ENCODE assay signal across 14 mouse cellular contexts in the genomic region with DNA sequence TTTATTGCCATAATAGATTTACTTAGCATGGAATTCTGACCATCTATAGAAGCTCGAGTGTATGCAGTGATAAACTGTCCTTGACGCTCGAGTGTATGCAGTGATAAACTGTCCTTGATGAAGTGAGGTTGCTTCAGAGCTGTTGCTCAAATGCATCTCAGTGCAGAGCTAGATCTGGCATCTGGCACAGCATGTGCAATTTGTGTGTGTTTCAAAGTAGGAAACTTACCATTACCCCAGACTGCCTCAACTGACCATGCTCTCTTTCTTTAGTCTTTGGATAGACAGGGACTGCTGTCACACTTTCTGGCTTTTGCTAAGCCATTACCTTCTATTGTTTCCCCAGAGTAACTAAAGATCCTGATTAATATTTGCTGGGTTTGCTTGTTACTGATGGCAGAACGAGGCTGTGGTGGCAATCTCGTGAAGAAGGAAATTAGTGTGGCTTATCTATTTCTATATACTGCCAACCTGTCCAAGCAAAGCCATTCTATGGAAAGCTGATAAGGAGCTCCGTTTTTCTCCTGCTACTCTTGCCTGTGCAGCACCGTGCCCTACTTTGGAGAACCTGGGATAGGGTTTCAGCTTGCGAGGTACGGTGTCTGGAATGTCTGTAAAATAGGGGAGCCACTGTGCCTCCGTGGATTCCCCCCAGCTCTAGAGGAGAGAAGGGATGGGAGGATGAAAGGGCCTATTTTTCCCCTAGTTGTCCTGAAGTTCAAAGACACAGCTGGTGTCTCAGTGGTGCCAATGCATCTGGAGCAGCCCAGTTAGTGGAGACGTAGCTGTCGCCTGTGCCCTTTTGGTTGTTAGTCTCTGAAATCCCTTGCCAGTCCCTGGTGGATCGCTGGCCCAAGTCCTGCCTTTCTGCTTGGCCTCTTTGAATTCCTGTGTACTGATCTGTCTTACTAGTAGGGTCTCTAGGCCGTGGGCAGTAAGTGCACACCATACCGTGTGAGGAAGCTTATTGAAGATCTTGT. TPM values are rescaled to one million over a fixed set of nuclear protein-coding genes. Genes with fewer than 3 reads are reported as not detected.
DNase-seq lines count a peak whose midpoint lies in the region; ATAC-seq and TF ChIP-seq lines count a peak whose summit lies in the region.
"Had no signal": no experiment of that assay in that cellular context is flagged by ENCODE, and none has a peak within 500 bp of the region (broad histone marks: within the 10 kb centered on the region; RNA-seq: fewer than 3 reads in every experiment).

No protein-coding gene starts in this region.

- no peak for ATAC-seq in hindbrain, postnatal 0 days
- ATAC-seq in hindbrain, embryonic 11.5 days (ENCODE audit: low FRiP score), result no peak
- no peak for ATAC-seq in lung, embryonic 14.5 days (ENCODE audit: insufficient read depth)
- ATAC-seq: forebrain, embryonic 15.5 days had no signal

- no peak overlapping the region for H3K9ac ChIP-seq in hindbrain, postnatal 0 days (replicated peaks; ENCODE audit: low read length)
- no peak overlapping the region for H3K9ac ChIP-seq in hindbrain, embryonic 11.5 days (ENCODE audit: low read depth, low read length)
- H3K9ac ChIP-seq in lung, embryonic 14.5 days, result no peak overlapping the region
- H3K9ac ChIP-seq: forebrain, embryonic 15.5 days; liver, embryonic 14.5 days had no signal

- 72% methylated on average over 15 of the region's 15 CpGs for WGBS in hindbrain, postnatal 0 days
- WGBS in hindbrain, embryonic 11.5 days, result 72% methylated on average over 15 of the region's 15 CpGs
- 44% methylated on average over 15 of the region's 15 CpGs for WGBS in lung, embryonic 14.5 days
- WGBS in small intestine, adult 2 months, result 24% methylated on average over 15 of the region's 15 CpGs

- peak; percentile 8 for DNase-seq in hindbrain, postnatal 0 days (ENCODE audit: low spot score)
- no peak for DNase-seq in hindbrain, embryonic 11.5 days (ENCODE audit: low spot score)
- no peak for DNase-seq in lung, embryonic 14.5 days
- DNase-seq in lung, adult 18-20 months, result no peak
- peak; percentile 79 for DNase-seq in brain, adult 2 months (ENCODE audit: low read depth, low spot score)
- no peak for DNase-seq in thymus, postnatal 4 days
- DNase-seq in MN1 (ENCODE audit: low spot score), result no peak
- DNase-seq: adrenal gland, postnatal 25 days; heart, postnatal 36 days had no signal

- H3K27ac ChIP-seq in hindbrain, postnatal 0 days, result no peak overlapping the region
- H3K27ac ChIP-seq in hindbrain, embryonic 11.5 days (ENCODE audit: low read depth, low read length), result no peak overlapping the region
- peak overlapping the region; percentile 66; the same call in 1 of the 2 replicates for H3K27ac ChIP-seq in lung, embryonic 14.5 days (ENCODE audit: low read depth)
- H3K27ac ChIP-seq in small intestine, adult 2 months (ENCODE audit: insufficient read depth, low read depth, low read length), result peak overlapping the region; percentile 41
- H3K27ac ChIP-seq: forebrain, embryonic 15.5 days; heart, embryonic 10.5 days; liver, embryonic 14.5 days; midbrain, embryonic 10.5 days had no signal

- no peaks in the 10 kb centered on the region for H3K9me3 ChIP-seq in hindbrain, postnatal 0 days (ENCODE audit: low read length)
- H3K9me3 ChIP-seq in hindbrain, embryonic 11.5 days (ENCODE audit: control insufficient read depth, low read length), result no peaks in the 10 kb centered on the region
- H3K9me3 ChIP-seq in lung, embryonic 14.5 days (ENCODE audit: low read depth, low read length), result no peaks in the 10 kb centered on the region
- H3K9me3 ChIP-seq: forebrain, embryonic 15.5 days; heart, embryonic 10.5 days; midbrain, embryonic 10.5 days had no signal

- H3K27me3 ChIP-seq in hindbrain, postnatal 0 days (ENCODE audit: insufficient read depth, low read length), result no peaks in the 10 kb centered on the region
- no peaks in the 10 kb centered on the region for H3K27me3 ChIP-seq in hindbrain, embryonic 11.5 days (ENCODE audit: control insufficient read depth, insufficient read depth, low read length)
- H3K27me3 ChIP-seq in lung, embryonic 14.5 days (ENCODE audit: insufficient read depth, low read length), result no peaks in the 10 kb centered on the region
- no peaks in the 10 kb centered on the region for H3K27me3 ChIP-seq in small intestine, adult 2 months (ENCODE audit: control insufficient read depth, insufficient read depth, low read length)
- H3K27me3 ChIP-seq: forebrain, embryonic 15.5 days had no signal

- H3K4me3 ChIP-seq in hindbrain, postnatal 0 days (ENCODE audit: low read length), result no peak overlapping the region
- no peak overlapping the region for H3K4me3 ChIP-seq in hindbrain, embryonic 11.5 days (ENCODE audit: low read depth, low read length)
- no peak overlapping the region for H3K4me3 ChIP-seq in lung, embryonic 14.5 days (ENCODE audit: low read depth, low read length)
- H3K4me3 ChIP-seq in small intestine, adult 2 months (ENCODE audit: low read depth, low read length), result no peak overlapping the region
- H3K4me3 ChIP-seq: forebrain, embryonic 15.5 days; heart, embryonic 10.5 days; midbrain, embryonic 10.5 days had no signal

- no peaks in the 10 kb centered on the region for H3K4me1 ChIP-seq in hindbrain, postnatal 0 days (ENCODE audit: insufficient read depth, low read length)
- no peaks in the 10 kb centered on the region for H3K4me1 ChIP-seq in hindbrain, embryonic 11.5 days (replicated peaks; ENCODE audit: control insufficient read depth, insufficient read depth, low read length)
- H3K4me1 ChIP-seq in lung, embryonic 14.5 days (ENCODE audit: insufficient read depth), result peaks cover 6% of the 10 kb centered on the region
- H3K4me1 ChIP-seq in small intestine, adult 2 months (ENCODE audit: control insufficient read depth, insufficient read depth, insufficient read length, low read length), result peaks cover 35% of the 10 kb centered on the region

- no peaks in the 10 kb centered on the region for H3K36me3 ChIP-seq in hindbrain, postnatal 0 days (ENCODE audit: insufficient read depth, low read length)
- no peaks in the 10 kb centered on the region for H3K36me3 ChIP-seq in hindbrain, embryonic 11.5 days (ENCODE audit: control insufficient read depth, insufficient read depth, low read length)
- no peaks in the 10 kb centered on the region for H3K36me3 ChIP-seq in lung, embryonic 14.5 days (ENCODE audit: insufficient read depth)
- H3K36me3 ChIP-seq in small intestine, adult 2 months (ENCODE audit: control insufficient read depth, insufficient read depth, low read length), result no peaks in the 10 kb centered on the region
- H3K36me3 ChIP-seq: forebrain, embryonic 15.5 days; heart, embryonic 10.5 days; midbrain, embryonic 10.5 days had no signal

- no peak overlapping the region for H3K4me2 ChIP-seq in hindbrain, postnatal 0 days (ENCODE audit: low read depth, low read length)
- no peak overlapping the region for H3K4me2 ChIP-seq in hindbrain, embryonic 11.5 days (replicated peaks; ENCODE audit: low read depth, low read length)
- no peak overlapping the region; the same call in 1 of the 2 replicates for H3K4me2 ChIP-seq in lung, embryonic 14.5 days
- H3K4me2 ChIP-seq: forebrain, embryonic 15.5 days had no signal

- no peak for TF ChIP-seq CTCF in hindbrain, postnatal 0 days (IDR thresholded peaks at IDR 0.05; ENCODE audit: low read depth)
- TF ChIP-seq CTCF in lung, embryonic 14.5 days (IDR thresholded peaks at IDR 0.05; ENCODE audit: low read depth), result no peak
- TF ChIP-seq CTCF in small intestine, adult 2 months (IDR thresholded peaks at IDR 0.05; ENCODE audit: extremely low read depth, insufficient read length, insufficient replicate concordance, low read depth, low read length), result no peak

- no peak for TF ChIP-seq POLR2A in small intestine, adult 2 months (IDR thresholded peaks at IDR 0.05; ENCODE audit: low read depth, low read length)

RNA-seq across cellular contexts. Expression of a gene that starts 25.0 kb away (rescaled TPM):
- 0.90 and 10.7 TPM in 2 replicates for total RNA-seq in hindbrain, postnatal 0 days (2014; rRNA removed)
- polyA plus RNA-seq in hindbrain, postnatal 0 days (2015; fragmentation: Nextera tagmentation; extraction: Ambion mirVana), result 0.85 and 1.8 TPM in 2 replicates
- 1.1 and 1.5 TPM in 2 replicates for polyA plus RNA-seq in hindbrain, embryonic 11.5 days (2014; fragmentation: Nextera tagmentation; extraction: Ambion mirVana)
- polyA plus RNA-seq in lung, embryonic 14.5 days (2014; fragmentation: Nextera tagmentation; extraction: Ambion mirVana), result 18.0 and 21.5 TPM in 2 replicates
- 16.3 and 19.6 TPM in 2 replicates for polyA plus RNA-seq in small intestine, adult 2 months (2012; rRNA removed)

RNA-seq across cellular contexts. Expression of a gene that starts 49.8 kb away (rescaled TPM):
- 60.7 and 63.5 TPM in 2 replicates for total RNA-seq in hindbrain, postnatal 0 days (2014; rRNA removed)
- polyA plus RNA-seq in hindbrain, postnatal 0 days (2015; fragmentation: Nextera tagmentation; extraction: Ambion mirVana), result 125 and 135 TPM in 2 replicates
- polyA plus RNA-seq in hindbrain, embryonic 11.5 days (2014; fragmentation: Nextera tagmentation; extraction: Ambion mirVana), result 162 and 169 TPM in 2 replicates
- polyA plus RNA-seq in lung, embryonic 14.5 days (2014; fragmentation: Nextera tagmentation; extraction: Ambion mirVana), result 145 and 146 TPM in 2 replicates
- 21.5 and 43.3 TPM in 2 replicates for polyA plus RNA-seq in small intestine, adult 2 months (2012; rRNA removed)

Comparison
In these comparisons a context has a peak if more than half of its experiments do, and no peak if none do; other contexts are left out.
1. DNase-seq: peak in hindbrain, postnatal 0 days (single experiment) and brain, adult 2 months (single experiment); none in hindbrain, embryonic 11.5 days (single experiment), lung, embryonic 14.5 days (single experiment), lung, adult 18-20 months (0 of 2), thymus, postnatal 4 days (single experiment) and MN1 (single experiment).
2. H3K27ac ChIP-seq: peak in lung, embryonic 14.5 days (single experiment) and small intestine, adult 2 months (single experiment); none in hindbrain, postnatal 0 days (single experiment) and hindbrain, embryonic 11.5 days (single experiment).